Comparison of ENCODE assay signal across 36 mouse cellular contexts in the genomic region with DNA sequence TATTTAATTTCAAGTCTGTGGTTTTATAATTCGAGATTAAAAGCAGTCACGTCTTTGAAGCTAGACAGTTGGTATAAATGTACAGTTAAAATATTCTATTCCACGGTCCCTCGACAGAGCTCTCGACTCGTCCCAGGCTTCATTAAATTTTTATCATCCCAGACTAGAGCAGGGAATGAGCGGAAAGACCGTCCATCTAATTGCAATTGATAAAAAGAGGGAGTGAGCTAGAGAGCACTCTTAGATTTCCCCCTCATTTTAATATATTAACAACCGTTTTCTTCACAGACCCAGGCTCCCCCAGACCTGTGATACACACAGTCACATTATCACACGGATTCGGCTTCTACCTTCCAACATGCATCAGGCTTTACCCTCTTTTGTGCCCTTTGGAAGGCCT. TPM values are rescaled to one million over a fixed set of nuclear protein-coding genes. Genes with fewer than 3 reads are reported as not detected.
A peak's percentile ranks its signal among the peaks of the same experiment; 100 is the strongest.
DNase-seq lines count a peak whose midpoint lies in the region; ATAC-seq and TF ChIP-seq lines count a peak whose summit lies in the region.
"Had no signal": no experiment of that assay in that cellular context is flagged by ENCODE, and none has a peak within 500 bp of the region (broad histone marks: within the 10 kb centered on the region; RNA-seq: fewer than 3 reads in every experiment).

No protein-coding gene starts in this region.

- no peak overlapping the region for H3K27ac ChIP-seq in neural tube, embryonic 12.5 days
- no peak overlapping the region for H3K27ac ChIP-seq in neural tube, embryonic 15.5 days (replicated peaks)
- no peak overlapping the region; the same call in 1 of the 2 replicates for H3K27ac ChIP-seq in hindbrain, embryonic 14.5 days
- H3K27ac ChIP-seq in midbrain, embryonic 12.5 days (replicated peaks) = 0 out of 2 replicates have a peak overlapping the region, but pooled peaks have one; percentile 25
- H3K27ac ChIP-seq in midbrain, postnatal 0 days (ENCODE audit: low read depth, low read length) = no peak overlapping the region
- H3K27ac ChIP-seq: embryonic facial prominence, embryonic 12.5 days; forebrain, embryonic 10.5 days; forebrain, embryonic 15.5 days; heart, embryonic 10.5 days; heart, embryonic 15.5 days; limb, embryonic 13.5 days had no signal

- H3K4me1 ChIP-seq in neural tube, embryonic 12.5 days = peaks cover 14% of the 10 kb centered on the region
- H3K4me1 ChIP-seq in neural tube, embryonic 15.5 days = peaks cover 17% of the 10 kb centered on the region
- H3K4me1 ChIP-seq in hindbrain, embryonic 14.5 days (replicated peaks; ENCODE audit: control insufficient read depth, insufficient read depth, low read length) = peaks cover 16% of the 10 kb centered on the region
- peaks cover 10% of the 10 kb centered on the region for H3K4me1 ChIP-seq in midbrain, embryonic 12.5 days
- H3K4me1 ChIP-seq in midbrain, postnatal 0 days (ENCODE audit: insufficient read depth, low read length) = peaks cover 4% of the 10 kb centered on the region; the same call in 1 of the 2 replicates
- H3K4me1 ChIP-seq: heart, embryonic 10.5 days; heart, embryonic 15.5 days; megakaryocyte, embryonic 14.5 days had no signal

- H3K9me3 ChIP-seq in neural tube, embryonic 12.5 days = no peaks in the 10 kb centered on the region
- H3K9me3 ChIP-seq in neural tube, embryonic 15.5 days (replicated peaks) = no peaks in the 10 kb centered on the region
- H3K9me3 ChIP-seq in hindbrain, embryonic 14.5 days (ENCODE audit: control insufficient read depth, low read length) = no peaks in the 10 kb centered on the region
- H3K9me3 ChIP-seq in midbrain, embryonic 12.5 days = no peaks in the 10 kb centered on the region
- no peaks in the 10 kb centered on the region for H3K9me3 ChIP-seq in midbrain, postnatal 0 days (ENCODE audit: low read length)
- H3K9me3 ChIP-seq: embryonic facial prominence, embryonic 12.5 days; forebrain, embryonic 10.5 days; forebrain, embryonic 15.5 days; heart, embryonic 10.5 days; heart, embryonic 15.5 days; limb, embryonic 13.5 days; megakaryocyte, embryonic 14.5 days had no signal

- peak overlapping the region; percentile 50 for H3K4me2 ChIP-seq in neural tube, embryonic 12.5 days (replicated peaks)
- no peak overlapping the region; the same call in 1 of the 2 replicates for H3K4me2 ChIP-seq in neural tube, embryonic 15.5 days
- H3K4me2 ChIP-seq in hindbrain, embryonic 14.5 days (replicated peaks) = peak overlapping the region; percentile 43
- H3K4me2 ChIP-seq in midbrain, embryonic 12.5 days (replicated peaks) = peak overlapping the region; percentile 41; the same call in 1 of the 2 replicates
- peak overlapping the region; percentile 51 for H3K4me2 ChIP-seq in midbrain, postnatal 0 days (ENCODE audit: low read depth, low read length, poor library complexity, severe bottlenecking)
- H3K4me2 ChIP-seq: embryonic facial prominence, embryonic 12.5 days; forebrain, embryonic 15.5 days; heart, embryonic 15.5 days; limb, embryonic 13.5 days; liver, embryonic 11.5 days had no signal

- WGBS in neural tube, embryonic 12.5 days = 3% methylated on average over 11 of the region's 11 CpGs
- WGBS in neural tube, embryonic 15.5 days = 2% methylated on average over 11 of the region's 11 CpGs
- 4% methylated on average over 11 of the region's 11 CpGs for WGBS in hindbrain, embryonic 14.5 days
- 4% methylated on average over 11 of the region's 11 CpGs for WGBS in midbrain, embryonic 12.5 days
- 2% methylated on average over 11 of the region's 11 CpGs for WGBS in midbrain, postnatal 0 days

- DNase-seq in hindbrain, embryonic 14.5 days (ENCODE audit: low spot score) = peak; percentile 54
- no peak for DNase-seq in midbrain, postnatal 0 days (ENCODE audit: low spot score)
- DNase-seq in cerebellum, postnatal 10 days = no peak
- DNase-seq: adrenal gland, postnatal 25 days; B cell, adult 2 months; cerebellum, adult 18-20 months; cerebellum, postnatal 25 days; gastrocnemius, postnatal 25 days; kidney, adult 11 months; kidney, postnatal 25 days; lung, postnatal 36 days; thymus, adult 2 months; thymus, postnatal 36 days had no signal

- H3K36me3 ChIP-seq in neural tube, embryonic 12.5 days = no peaks in the 10 kb centered on the region
- H3K36me3 ChIP-seq in neural tube, embryonic 15.5 days = no peaks in the 10 kb centered on the region
- H3K36me3 ChIP-seq in hindbrain, embryonic 14.5 days (replicated peaks; ENCODE audit: control insufficient read depth, insufficient read depth) = no peaks in the 10 kb centered on the region
- no peaks in the 10 kb centered on the region for H3K36me3 ChIP-seq in midbrain, embryonic 12.5 days
- no peaks in the 10 kb centered on the region for H3K36me3 ChIP-seq in midbrain, postnatal 0 days (ENCODE audit: insufficient read depth, low read length)
- H3K36me3 ChIP-seq: embryonic facial prominence, embryonic 12.5 days; forebrain, embryonic 10.5 days; forebrain, embryonic 15.5 days; heart, embryonic 10.5 days; heart, embryonic 15.5 days; limb, embryonic 13.5 days had no signal

- no peak overlapping the region for H3K4me3 ChIP-seq in neural tube, embryonic 12.5 days
- no peak overlapping the region for H3K4me3 ChIP-seq in neural tube, embryonic 15.5 days (replicated peaks)
- H3K4me3 ChIP-seq in hindbrain, embryonic 14.5 days (replicated peaks; ENCODE audit: low read length) = no peak overlapping the region
- H3K4me3 ChIP-seq in midbrain, embryonic 12.5 days = no peak overlapping the region
- peak overlapping the region; percentile 20; the same call in 1 of the 2 replicates for H3K4me3 ChIP-seq in midbrain, postnatal 0 days (ENCODE audit: low read depth, low read length)
- H3K4me3 ChIP-seq: embryonic facial prominence, embryonic 12.5 days; forebrain, embryonic 10.5 days; heart, embryonic 10.5 days; heart, embryonic 15.5 days; limb, embryonic 13.5 days; megakaryocyte, embryonic 14.5 days had no signal

- TF ChIP-seq CTCF in midbrain, postnatal 0 days (IDR thresholded peaks at IDR 0.05) = no peak

- no peak overlapping the region for H3K9ac ChIP-seq in neural tube, embryonic 12.5 days
- H3K9ac ChIP-seq in neural tube, embryonic 15.5 days (replicated peaks) = no peak overlapping the region
- H3K9ac ChIP-seq in hindbrain, embryonic 14.5 days = no peak overlapping the region
- H3K9ac ChIP-seq in midbrain, embryonic 12.5 days (replicated peaks) = no peak overlapping the region
- H3K9ac ChIP-seq in midbrain, postnatal 0 days (replicated peaks; ENCODE audit: low read length, poor library complexity, severe bottlenecking) = no peak overlapping the region
- H3K9ac ChIP-seq: embryonic facial prominence, embryonic 12.5 days; forebrain, embryonic 15.5 days; heart, embryonic 15.5 days; limb, embryonic 13.5 days had no signal

- ATAC-seq in neural tube, embryonic 12.5 days (ENCODE audit: low FRiP score, low read depth) = 0 out of 2 replicates have a peak, but pooled peaks have one; percentile 11
- ATAC-seq in neural tube, embryonic 15.5 days (ENCODE audit: low FRiP score) = no peak
- ATAC-seq in hindbrain, embryonic 14.5 days (ENCODE audit: low FRiP score) = 0 out of 2 replicates have a peak, but pooled peaks have one; percentile 19
- peak; percentile 53 for ATAC-seq in midbrain, embryonic 12.5 days (ENCODE audit: low FRiP score, low read depth)
- ATAC-seq in midbrain, postnatal 0 days (ENCODE audit: low FRiP score) = no peak
- no peak for ATAC-seq in erythroblast, adult 5-6 weeks (replicated peaks; ENCODE audit: low FRiP score, poor library complexity, severe bottlenecking)
- ATAC-seq: inflammation-experienced regulatory T-cells, adult 6 months had no signal

- H3K27me3 ChIP-seq in neural tube, embryonic 12.5 days (replicated peaks) = peaks cover 83% of the 10 kb centered on the region
- peaks cover 68% of the 10 kb centered on the region for H3K27me3 ChIP-seq in neural tube, embryonic 15.5 days (replicated peaks)
- peaks cover 89% of the 10 kb centered on the region for H3K27me3 ChIP-seq in hindbrain, embryonic 14.5 days (ENCODE audit: control insufficient read depth, insufficient read depth, low read length)
- H3K27me3 ChIP-seq in midbrain, embryonic 12.5 days = peaks cover 76% of the 10 kb centered on the region
- peaks cover 48% of the 10 kb centered on the region for H3K27me3 ChIP-seq in midbrain, postnatal 0 days (ENCODE audit: insufficient read depth, low read length)

RNA-seq across cellular contexts. Expression of a gene that starts 8.3 kb away (rescaled TPM):
- 4.7 and 5.0 TPM in 2 replicates for polyA plus RNA-seq in neural tube, embryonic 12.5 days (2016; fragmentation: Nextera tagmentation; extraction: Ambion mirVana)
- polyA plus RNA-seq in neural tube, embryonic 15.5 days (2015; fragmentation: Nextera tagmentation; extraction: Ambion mirVana) = 2.4 and 3.3 TPM in 2 replicates
- 6.1 and 6.2 TPM in 2 replicates for polyA plus RNA-seq in hindbrain, embryonic 14.5 days (2014; fragmentation: Nextera tagmentation; extraction: Ambion mirVana)
- 3.8 and 4.0 TPM in 2 replicates for polyA plus RNA-seq in midbrain, embryonic 12.5 days (2016; fragmentation: Nextera tagmentation; extraction: Ambion mirVana)
- total RNA-seq in midbrain, postnatal 0 days (2014; rRNA removed) = 34.6 and 34.8 TPM in 2 replicates
- polyA plus RNA-seq in midbrain, postnatal 0 days (2015; fragmentation: Nextera tagmentation; extraction: Ambion mirVana) = 13.0 and 14.4 TPM in 2 replicates
- not detected in 2 replicates for total RNA-seq in erythroblast, adult 5-6 weeks (2015; ENCODE audit: low replicate concordance)
- total RNA-seq in erythroblast, adult 5-6 weeks (2017; ENCODE audit: low replicate concordance) = not detected in 2 replicates
- total RNA-seq: adrenal gland, adult 18-20 months; adrenal gland, postnatal 25 days; gastrocnemius, adult 18-20 months; gastrocnemius, postnatal 25 days; heart, postnatal 25 days; layer of hippocampus, adult 8-10 months; layer of hippocampus, postnatal 25 days; left cerebral cortex, postnatal 36 days had no signal
- polyA plus RNA-seq: forebrain, embryonic 10.5 days; frontal cortex, adult 2 months; heart, embryonic 10.5 days; heart, embryonic 15.5 days; inflammation-experienced regulatory T-cells, adult 6 months; kidney, embryonic 14.5 days; limb, embryonic 13.5 days; liver, embryonic 11.5 days; liver, embryonic 16.5 days; lung, embryonic 16.5 days; thymus, adult 2 months had no signal

Comparison
In these comparisons a context has a peak if more than half of its experiments do, and no peak if none do; other contexts are left out.
1. ATAC-seq: peak in neural tube, embryonic 12.5 days (single experiment), hindbrain, embryonic 14.5 days (single experiment) and midbrain, embryonic 12.5 days (single experiment); none in neural tube, embryonic 15.5 days (single experiment), midbrain, postnatal 0 days (single experiment) and erythroblast, adult 5-6 weeks (single experiment).